Mouse (Mus musculus): ENCODE results near the gene Gm49378.
A peak's percentile ranks its signal among the peaks of the same experiment; 100 is the strongest.

DNA sequence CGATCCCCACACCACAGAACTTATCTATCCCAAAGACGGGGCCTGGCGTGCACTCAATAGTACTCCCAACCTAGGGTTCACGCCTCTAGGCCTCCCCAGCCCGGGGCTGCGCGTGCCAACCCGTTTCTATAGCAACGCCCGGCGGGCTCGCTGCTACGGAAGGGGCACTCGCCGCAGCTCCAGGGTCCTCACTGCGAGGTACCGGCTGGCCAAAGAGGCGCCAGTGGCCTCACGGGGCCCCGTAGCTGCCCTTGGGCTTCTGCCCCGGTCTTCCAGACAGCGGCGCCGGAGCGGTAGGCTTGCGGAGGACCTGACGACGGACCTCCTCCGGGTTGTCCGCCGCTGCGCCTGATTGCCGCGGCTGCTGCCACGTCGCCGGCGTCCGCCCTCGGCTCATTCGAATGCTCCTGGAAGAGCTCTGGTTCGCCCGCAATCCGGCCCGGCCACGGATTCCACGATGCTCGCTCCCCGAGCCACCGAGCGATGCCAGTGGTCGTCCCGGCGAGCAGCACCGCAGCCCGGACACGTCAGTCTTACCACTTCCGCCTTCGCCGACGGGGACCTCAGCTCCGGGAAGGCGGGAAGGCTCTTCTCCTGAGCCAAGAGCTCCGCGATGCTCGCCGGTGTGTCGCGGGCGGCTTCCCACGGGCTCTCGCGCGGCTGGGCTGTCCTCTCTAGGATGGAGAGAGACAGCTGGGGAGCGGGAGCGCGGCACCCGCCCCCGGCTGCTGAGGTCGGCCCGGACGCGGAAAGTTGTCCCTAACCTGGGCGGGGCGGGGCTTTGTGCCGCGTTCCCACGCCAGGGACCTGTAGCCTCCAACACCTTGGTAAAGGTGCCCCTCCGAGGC is 5.6 kb upstream of the Gm49378 start, which contains the start of gene Tm9sf1:
- TF ChIP-seq CTCF (IDR thresholded peaks at IDR 0.05; ENCODE audit: control insufficient read depth, insufficient read depth, insufficient replicate concordance, low read depth, low read length) (no peak), POLR2A (IDR thresholded peaks at IDR 0.05; ENCODE audit: control insufficient read depth, low read depth, low read length) (peak; percentile 69)

Data from testis, adult 2 months (tissue).